Mouse (Mus musculus) CD4-positive, CD25-positive, alpha-beta regulatory T cell, adult 4 months (primary cell): Measurements from ENCODE around the gene Hras. TPM values are rescaled to one million over a fixed set of nuclear protein-coding genes. Genes with fewer than 3 reads are reported as not detected.

ENCODE experiments used
- ATAC-seq: one replicate; pipeline ENCODE4 v1.8.0; 2017
- polyA plus RNA-seq, 2 experiments: library from polyadenylated mRNA; unstranded; fragments of 100-300 nt; shearing (Covaris generic); gene quantifications; one replicate each; pipeline ENCODE4 v1.2.1; 2017

Hras gene
- polyA plus RNA-seq, 2 experiments from 2014 or later, result 3.8 to 4.3 TPM

- ATAC-seq, result no peak
Measured at GRCm38 (mm10) chr7:141213605-141214235, 19.9 kb upstream of the Hras start, which contains the start of gene Lmntd2. Lmntd2 (minus strand) TSS chr7:141214080.

GRCm38 (mm10) chr7:141213133-141213532, 19.3 kb upstream of the Hras start:
- no peak for ATAC-seq

GRCm38 (mm10) chr7:141210606-141211131, 16.9 kb upstream of the Hras start:
- no peak for ATAC-seq

- no peak for ATAC-seq
Measured at GRCm38 (mm10) chr7:141210137-141210536, 16.3 kb upstream of the Hras start.

GRCm38 (mm10) chr7:141209526-141209925, 15.7 kb upstream of the Hras start:
- no peak for ATAC-seq

- no peak for ATAC-seq
Measured at GRCm38 (mm10) chr7:141206182-141206937, 12.6 kb upstream of the Hras start.

GRCm38 (mm10) chr7:141205504-141205903, 11.7 kb upstream of the Hras start:
- ATAC-seq, result no peak

- no peak for ATAC-seq
Measured at GRCm38 (mm10) chr7:141204546-141204945, 10.7 kb upstream of the Hras start.

GRCm38 (mm10) chr7:141198121-141198520, 4.3 kb upstream of the Hras start:
- no peak for ATAC-seq

GRCm38 (mm10) chr7:141196619-141197282, 2.9 kb upstream of the Hras start:
- no peak for ATAC-seq

- no peak for ATAC-seq
Measured at GRCm38 (mm10) chr7:141195754-141196153, 1.9 kb upstream of the Hras start.

GRCm38 (mm10) chr7:141194830-141195229, 1.0 kb upstream of the Hras start:
- peak; percentile 72 for ATAC-seq

GRCm38 (mm10) chr7:141194409-141194808, 604 bp upstream of the Hras start:
- ATAC-seq, result no peak

GRCm38 (mm10) chr7:141193348-141193856, 403 bp downstream of the Hras start:
- no peak for ATAC-seq

GRCm38 (mm10) chr7:141192776-141193347, 943 bp downstream of the Hras start:
- ATAC-seq, result no peak

GRCm38 (mm10) chr7:141191796-141192685, 1.8 kb downstream of the Hras start:
- no peak for ATAC-seq

- no peak for ATAC-seq
Measured at GRCm38 (mm10) chr7:141191036-141191435, 2.8 kb downstream of the Hras start.

GRCm38 (mm10) chr7:141190220-141190619, 3.6 kb downstream of the Hras start:
- no peak for ATAC-seq

- no peak for ATAC-seq
Measured at GRCm38 (mm10) chr7:141188733-141189132, 5.1 kb downstream of the Hras start.

GRCm38 (mm10) chr7:141188194-141188593, 5.6 kb downstream of the Hras start:
- ATAC-seq, result no peak

GRCm38 (mm10) chr7:141176173-141176572, 17.6 kb downstream of the Hras start:
- peak; percentile 44 for ATAC-seq

GRCm38 (mm10) chr7:141175068-141175467, 18.7 kb downstream of the Hras start:
- no peak for ATAC-seq
